Mouse (Mus musculus) testis, adult 2 months (tissue): Measurements from ENCODE around the gene Gm10188. TPM values are rescaled to one million over a fixed set of nuclear protein-coding genes. Genes with fewer than 3 reads are reported as not detected.

Experiments
- H3K27ac ChIP-seq: fragments of 200-500 bp; 2 replicates; pipeline ENCODE4 v1.5.1; 2012; ENCODE audit warnings: low read depth, low read length; ENCODE audit not compliant: control insufficient read depth, insufficient read depth
- H3K27me3 ChIP-seq: fragments of 200-500 bp; 2 replicates; pipeline ENCODE4 v1.6.1; 2012; ENCODE audit warnings: mild to moderate bottlenecking, low read length, moderate library complexity; ENCODE audit not compliant: control insufficient read depth, insufficient read depth
- H3K36me3 ChIP-seq: fragments of 200-500 bp; 2 replicates; pipeline ENCODE4 v1.6.1; 2012; ENCODE audit warnings: mild to moderate bottlenecking, low read length; ENCODE audit not compliant: control insufficient read depth, insufficient read depth
- H3K4me1 ChIP-seq: fragments of 200-500 bp; 2 replicates; pipeline ENCODE4 v1.6.1; 2012; ENCODE audit warnings: low read length; ENCODE audit not compliant: control insufficient read depth, insufficient read depth
- H3K4me3 ChIP-seq: fragments of 200-500 bp; 2 replicates; pipeline ENCODE4 v1.5.1; 2012; ENCODE audit warnings: low read depth, mild to moderate bottlenecking, low read length, moderate library complexity, mixed read lengths; ENCODE audit not compliant: control insufficient read depth
- CTCF ChIP-seq: fragments of 200-500 bp; IDR thresholded peaks from 2 replicates; pipeline ENCODE4 v1.5.1; 2012; ENCODE audit warnings: low read depth, mild to moderate bottlenecking, inconsistent platforms, low read length, moderate library complexity; ENCODE audit not compliant: control insufficient read depth, insufficient read depth, insufficient replicate concordance
- POLR2A ChIP-seq: fragments of 200-500 bp; IDR thresholded peaks from 2 replicates; pipeline ENCODE4 v1.6.1; 2012; ENCODE audit warnings: low read depth, mild to moderate bottlenecking, inconsistent platforms, low read length, moderate library complexity; ENCODE audit not compliant: control insufficient read depth
- polyA plus RNA-seq: library from polyadenylated mRNA; depleted of rRNA; stranded (reverse); fragments of >200 nt; gene quantifications from 2 replicates; pipeline ENCODE4 v1.2.3, GENCODE M21; 2012

Gene Gm10188
- polyA plus RNA-seq, 1 experiment, result 4.0 TPM

DNA sequence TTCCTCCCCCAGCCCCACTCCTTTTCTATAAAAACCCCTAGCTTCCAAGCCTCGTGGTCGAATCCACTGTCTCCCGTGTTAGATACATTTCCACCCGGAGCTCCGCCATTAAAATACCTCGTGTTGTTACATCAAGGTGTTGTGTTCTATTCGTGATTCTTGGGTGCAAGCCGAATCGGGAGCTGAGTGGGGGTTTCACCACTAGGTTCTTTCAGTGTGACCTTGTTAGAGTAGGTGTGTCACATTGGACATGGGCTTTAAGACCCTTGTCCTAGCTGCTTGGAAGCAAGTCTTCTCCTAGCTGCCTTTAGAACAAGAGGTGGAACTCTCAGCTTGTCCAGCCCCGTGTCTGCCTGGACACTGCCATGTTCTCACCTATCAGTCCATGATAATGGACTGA, 36.4 kb upstream of the Gm10188 start:
- no peaks in the 10 kb centered on the region for H3K27me3 ChIP-seq
- no peak for TF ChIP-seq POLR2A
- no peak for TF ChIP-seq CTCF
- no peak overlapping the region for H3K27ac ChIP-seq
- H3K4me1 ChIP-seq, result no peaks in the 10 kb centered on the region
- H3K4me3 ChIP-seq, result no peak overlapping the region
- H3K36me3 ChIP-seq, result no peaks in the 10 kb centered on the region

DNA sequence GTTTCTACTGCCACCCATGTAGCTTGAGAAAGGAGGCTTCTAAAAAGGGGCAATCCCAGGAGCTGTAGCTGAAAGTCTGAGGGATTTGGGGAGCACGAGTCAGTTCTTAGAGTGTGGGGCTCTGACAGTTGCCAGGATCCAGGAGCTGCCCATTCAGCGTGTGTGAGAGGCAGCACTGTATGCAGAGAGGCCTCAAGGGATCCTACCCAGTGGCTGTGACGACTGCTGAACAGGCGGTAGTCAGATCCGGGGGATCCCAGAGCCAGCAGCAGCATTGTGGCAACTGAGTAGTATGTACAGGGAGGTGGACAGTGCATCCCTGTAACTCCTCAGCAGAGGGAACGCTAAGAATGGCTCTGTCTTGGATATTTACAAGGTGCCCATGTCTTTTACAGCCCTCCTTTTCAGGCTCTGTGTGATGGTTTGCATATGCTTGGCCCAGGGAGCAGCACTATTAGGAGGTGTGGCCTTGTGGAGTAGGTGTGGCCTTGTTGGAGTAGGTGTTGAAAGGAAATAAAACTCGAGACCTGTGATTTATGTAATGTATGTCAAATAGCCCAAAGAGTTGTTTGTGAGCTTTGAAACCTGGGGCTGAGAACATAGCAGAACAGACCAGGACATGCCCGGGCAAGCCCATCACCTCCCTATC, 35.8 kb upstream of the Gm10188 start:
- Histone ChIP-seq H3K27ac (no peak overlapping the region), H3K4me1 (no peaks in the 10 kb centered on the region), H3K27me3 (no peaks in the 10 kb centered on the region), H3K36me3 (no peaks in the 10 kb centered on the region), H3K4me3 (no peak overlapping the region)
- TF ChIP-seq POLR2A (no peak), CTCF (no peak)

DNA sequence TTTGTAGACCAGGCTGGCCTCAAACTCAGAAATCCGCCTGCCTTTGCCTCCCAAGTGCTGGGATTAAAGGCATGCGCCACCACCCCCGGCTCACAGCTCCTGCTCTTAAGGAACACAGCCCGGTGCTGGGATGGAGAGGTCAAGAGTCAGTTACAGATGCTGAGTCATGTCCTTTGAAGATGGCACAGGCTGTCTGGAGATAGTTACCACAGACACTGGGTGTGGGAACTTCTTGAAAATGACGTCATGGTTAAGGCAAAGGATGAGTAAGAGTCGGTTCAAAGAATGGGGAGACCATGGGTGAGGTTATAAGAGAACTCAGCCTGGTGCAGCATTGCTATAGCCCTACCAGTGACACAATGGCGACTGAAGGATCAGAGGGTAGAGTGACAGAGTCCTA, 35.0 kb upstream of the Gm10188 start:
- H3K36me3 ChIP-seq, result no peaks in the 10 kb centered on the region
- no peaks in the 10 kb centered on the region for H3K4me1 ChIP-seq
- no peak overlapping the region for H3K4me3 ChIP-seq
- no peak overlapping the region for H3K27ac ChIP-seq
- TF ChIP-seq POLR2A (no peak), CTCF (no peak)
- H3K27me3 ChIP-seq, result no peaks in the 10 kb centered on the region

DNA sequence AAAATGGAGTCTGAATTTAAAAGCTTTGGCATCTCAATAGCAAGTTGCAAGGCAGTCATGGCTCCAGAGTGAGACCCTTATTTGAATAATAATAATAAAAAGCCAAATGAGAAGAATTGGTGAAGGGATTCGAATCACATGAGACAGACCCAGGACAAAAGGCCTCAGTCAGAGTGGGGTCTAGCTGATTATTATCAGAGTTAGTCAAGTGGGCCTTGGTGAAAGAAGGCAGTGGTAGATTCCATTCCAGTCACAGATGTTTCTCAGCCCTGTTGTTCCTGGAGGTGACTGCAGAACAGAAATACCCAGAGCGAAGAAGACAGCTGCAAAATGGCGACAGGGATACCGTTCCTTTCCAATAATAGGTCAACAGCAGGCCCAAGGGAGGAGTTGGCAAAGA, 34.1 kb upstream of the Gm10188 start:
- Histone ChIP-seq H3K27ac (no peak overlapping the region), H3K4me1 (no peaks in the 10 kb centered on the region)
- no peak for TF ChIP-seq CTCF
- no peak for TF ChIP-seq POLR2A

DNA sequence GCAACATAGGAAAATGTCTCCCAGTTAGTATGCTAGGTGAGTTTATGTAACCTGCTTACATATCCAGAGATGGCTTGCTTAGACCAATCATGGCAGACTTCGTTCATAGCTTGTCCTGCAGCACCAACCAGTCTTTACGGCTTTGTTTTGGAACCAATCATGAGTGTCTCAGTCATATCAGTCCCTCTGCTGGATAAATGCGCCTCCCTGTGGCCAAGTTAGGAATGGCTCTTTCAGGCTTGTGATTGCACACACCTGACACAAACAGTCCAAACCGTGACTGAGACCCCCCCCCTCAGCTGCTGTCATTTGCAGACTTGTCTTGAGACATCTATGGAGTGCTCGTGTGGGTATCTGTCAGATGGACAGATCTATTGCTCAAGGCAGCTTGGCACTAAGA, 31.5 kb upstream of the Gm10188 start:
- no peak overlapping the region for H3K27ac ChIP-seq
- H3K27me3 ChIP-seq, result no peaks in the 10 kb centered on the region
- H3K36me3 ChIP-seq, result no peaks in the 10 kb centered on the region
- no peak overlapping the region for H3K4me3 ChIP-seq
- TF ChIP-seq CTCF, result peak; percentile 8; the same call in 1 of the 2 replicates
- TF ChIP-seq POLR2A, result no peak
- no peaks in the 10 kb centered on the region for H3K4me1 ChIP-seq

More for the DNA sequence above, 34.1 kb upstream of the Gm10188 start:
- Histone ChIP-seq H3K27me3 (no peaks in the 10 kb centered on the region), H3K4me3 (no peak overlapping the region), H3K36me3 (no peaks in the 10 kb centered on the region)

DNA sequence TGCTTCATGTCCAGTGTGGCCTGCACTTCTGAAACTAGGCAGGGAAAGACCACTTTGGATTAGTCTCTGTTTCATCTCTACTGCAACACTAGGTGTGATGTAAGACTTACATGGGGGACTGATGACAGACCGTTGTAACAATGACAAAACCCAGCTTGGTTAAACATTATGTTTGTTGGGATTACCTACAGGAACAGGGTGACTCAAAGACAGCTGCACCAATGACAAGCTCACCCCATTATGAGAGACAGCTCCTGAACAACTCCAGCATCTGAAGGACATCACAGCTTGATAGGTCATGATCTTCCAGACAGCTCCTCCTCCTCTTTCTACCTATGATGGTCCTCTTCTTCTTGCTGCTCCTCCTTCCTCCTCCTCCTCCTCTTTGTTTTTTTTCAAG, 30.8 kb upstream of the Gm10188 start:
- TF ChIP-seq POLR2A (no peak), CTCF (no peak)
- H3K27me3 ChIP-seq, result no peaks in the 10 kb centered on the region
- no peaks in the 10 kb centered on the region for H3K36me3 ChIP-seq
- no peak overlapping the region for H3K27ac ChIP-seq
- H3K4me1 ChIP-seq, result no peaks in the 10 kb centered on the region
- H3K4me3 ChIP-seq, result no peak overlapping the region

DNA sequence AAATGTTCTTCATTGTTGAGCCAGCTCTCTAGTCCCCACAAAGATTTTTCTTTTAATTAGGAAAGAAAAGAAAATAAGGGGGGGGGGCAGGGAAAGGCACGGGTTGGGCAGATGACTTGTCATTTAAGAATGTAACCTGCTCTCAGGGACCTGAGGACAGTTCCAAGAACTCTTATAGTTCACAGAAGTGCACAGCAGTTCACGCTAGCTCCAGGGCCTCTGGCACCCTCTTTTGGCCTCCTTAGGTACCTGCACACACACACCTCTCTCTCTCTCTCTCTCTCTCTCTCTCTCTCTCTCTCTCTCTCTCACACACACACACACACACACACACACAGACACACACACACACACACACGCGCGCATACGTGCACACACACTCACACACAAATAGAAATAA, 24.9 kb upstream of the Gm10188 start:
- Histone ChIP-seq H3K4me3 (no peak overlapping the region), H3K27me3 (no peaks in the 10 kb centered on the region), H3K4me1 (no peaks in the 10 kb centered on the region), H3K27ac (no peak overlapping the region), H3K36me3 (no peaks in the 10 kb centered on the region)
- TF ChIP-seq CTCF (no peak), POLR2A (no peak)
